Mouse (Mus musculus) gastrocnemius, postnatal 4 days (tissue): ENCODE results near the gene Ptprr. TPM values are rescaled to one million over a fixed set of nuclear protein-coding genes. Genes with fewer than 3 reads are reported as not detected.

ENCODE experiments used
- DNase-seq, 2 experiments: peaks; one replicate each; pipeline ENCODE4 v3.0.0; 2021 to 2022; ENCODE audit warnings: low spot score in 2 of 2, mixed read lengths in 2 of 2
- total RNA-seq, 2 experiments: library from RNA; stranded (reverse); gene quantifications; 2 replicates each; pipeline ENCODE4 v1.2.3; 2021

Ptprr gene
- total RNA-seq, 2 experiments from 2014 or later, result 0.18 to 0.56 TPM

GRCm38 (mm10) chr10:116115881-116116677 is 98.1 kb downstream of the Ptprr start:
- no peak for DNase-seq

DNA sequence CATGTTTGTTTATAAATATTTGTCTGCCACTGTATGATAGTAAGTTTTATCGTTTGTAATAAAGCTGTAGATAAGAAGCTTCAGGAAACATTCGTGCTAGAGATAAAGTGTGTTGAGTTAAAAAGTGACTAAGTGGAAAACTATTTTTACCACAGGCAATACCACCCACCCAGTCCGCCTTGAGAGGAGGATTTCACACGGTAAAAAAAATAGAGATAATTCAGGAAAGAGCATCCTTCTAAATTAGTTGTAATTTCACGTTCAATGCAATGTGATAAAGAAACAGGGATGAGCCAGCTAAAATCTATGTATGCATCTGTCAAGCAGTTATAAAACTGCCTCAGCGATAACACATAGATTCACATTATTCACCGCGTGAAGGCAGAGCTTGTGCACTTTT is 99.0 kb downstream of the Ptprr start:
- no peak for DNase-seq

DNA sequence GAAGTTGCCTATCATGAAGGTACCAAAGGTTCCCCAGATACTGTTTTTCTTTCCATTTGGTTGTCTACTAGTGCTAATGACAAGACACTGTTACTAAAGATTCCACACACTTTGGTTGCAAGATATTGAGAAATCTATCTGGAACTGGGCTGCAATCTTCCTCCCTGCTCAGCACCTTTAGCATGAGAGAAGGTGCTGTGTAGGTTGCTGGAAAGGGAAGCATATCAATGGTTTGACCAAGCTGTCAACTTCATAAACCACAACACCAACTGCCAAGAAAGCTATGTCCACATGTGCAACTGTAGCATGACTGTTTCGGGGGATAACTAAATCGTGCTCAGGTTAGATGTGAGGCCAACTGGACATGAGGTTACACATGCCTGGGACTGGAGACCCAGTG is 103.5 kb downstream of the Ptprr start:
- DNase-seq, result no peak

GRCm38 (mm10) chr10:116123808-116124207 is 105.8 kb downstream of the Ptprr start:
- no peak for DNase-seq

DNA sequence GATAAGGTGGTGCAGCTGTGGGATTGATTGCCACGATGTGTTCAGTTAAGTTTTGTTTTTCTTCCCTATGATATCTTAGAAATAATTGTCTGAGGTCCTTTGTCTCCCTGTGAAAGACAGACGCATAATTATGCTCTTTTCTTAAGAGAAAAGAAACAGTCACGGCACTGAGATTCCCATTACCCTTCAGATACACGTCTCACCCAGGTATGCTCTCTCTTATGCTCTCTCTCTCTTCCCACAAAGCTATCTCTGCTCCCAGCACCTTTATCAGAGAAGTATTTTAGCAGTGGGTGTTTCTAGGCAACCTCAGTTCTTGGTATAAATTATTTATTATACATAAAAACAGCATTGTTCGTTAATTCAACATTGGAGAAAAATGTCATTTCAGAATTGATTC is 107.4 kb downstream of the Ptprr start:
- DNase-seq, result no peak

DNA sequence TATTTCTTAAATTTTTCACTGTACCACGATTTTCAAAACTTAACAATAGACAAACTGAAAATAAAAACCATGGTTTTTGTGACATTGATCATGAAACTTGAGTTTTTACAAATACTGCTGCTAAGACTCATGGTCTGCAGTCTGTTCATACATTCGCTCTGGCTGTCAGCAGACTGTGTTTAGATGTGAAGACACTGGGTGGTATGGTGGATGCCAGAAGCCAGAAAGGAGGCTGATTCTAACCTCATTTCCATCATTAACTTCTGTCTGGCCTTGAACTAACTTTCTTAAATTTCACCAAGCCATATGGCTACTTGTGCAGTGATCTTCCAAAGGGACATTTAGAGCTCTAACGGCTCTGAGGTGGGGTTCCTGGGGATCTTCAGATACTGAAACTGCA is 112.4 kb downstream of the Ptprr start:
- DNase-seq, result no peak

- DNase-seq, result no peak
Observed at GRCm38 (mm10) chr10:116131223-116131622, 113.2 kb downstream of the Ptprr start.

- DNase-seq, result no peak
Observed at GRCm38 (mm10) chr10:116132233-116132632, 114.2 kb downstream of the Ptprr start.

GRCm38 (mm10) chr10:116135187-116135586 is 117.2 kb downstream of the Ptprr start:
- no peak for DNase-seq

- no peak for DNase-seq
Observed at GRCm38 (mm10) chr10:116140226-116140625, 122.2 kb downstream of the Ptprr start.

GRCm38 (mm10) chr10:116143684-116144083 is 125.7 kb downstream of the Ptprr start:
- no peak for DNase-seq

- no peak for DNase-seq
Observed at GRCm38 (mm10) chr10:116146091-116146490, 128.1 kb downstream of the Ptprr start.

DNA sequence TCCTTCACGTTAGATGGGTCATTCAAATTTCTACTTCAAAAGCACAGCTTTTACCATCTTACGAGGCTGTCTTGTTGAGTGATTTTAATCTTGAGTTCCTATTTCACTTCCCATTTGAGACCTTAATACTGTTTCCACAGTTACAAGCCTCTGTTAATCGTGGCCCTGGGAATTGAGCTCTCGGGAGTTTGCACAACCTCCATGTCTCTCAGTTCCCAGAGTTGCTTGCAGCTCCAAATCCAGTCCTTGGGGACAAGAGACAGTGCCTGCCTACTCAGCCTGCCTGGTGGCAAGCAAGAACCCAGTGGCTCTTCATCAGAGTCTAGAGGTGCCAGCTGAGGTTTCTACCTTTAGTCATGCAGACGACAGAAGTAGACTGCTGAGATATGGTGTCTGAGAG is 136.7 kb downstream of the Ptprr start:
- no peak for DNase-seq

DNA sequence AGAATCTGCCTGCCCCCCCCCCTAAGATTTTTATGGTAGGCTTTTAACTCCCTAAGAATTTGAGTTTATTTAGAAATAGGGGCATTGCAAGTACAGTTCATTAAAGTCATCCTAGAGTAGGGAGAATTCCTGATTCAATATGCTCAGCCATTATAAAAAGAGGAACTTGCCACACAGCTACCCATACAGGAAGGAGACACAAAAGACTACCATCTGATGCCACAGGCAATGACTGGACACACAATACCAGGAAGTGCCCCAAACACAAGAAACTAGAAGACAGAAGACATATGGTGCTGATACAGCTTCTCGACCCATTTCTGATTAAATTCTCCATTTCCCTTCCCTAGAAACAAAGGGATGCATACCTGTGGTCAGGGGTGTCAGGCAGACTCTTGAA is 138.7 kb downstream of the Ptprr start:
- no peak for DNase-seq

DNA sequence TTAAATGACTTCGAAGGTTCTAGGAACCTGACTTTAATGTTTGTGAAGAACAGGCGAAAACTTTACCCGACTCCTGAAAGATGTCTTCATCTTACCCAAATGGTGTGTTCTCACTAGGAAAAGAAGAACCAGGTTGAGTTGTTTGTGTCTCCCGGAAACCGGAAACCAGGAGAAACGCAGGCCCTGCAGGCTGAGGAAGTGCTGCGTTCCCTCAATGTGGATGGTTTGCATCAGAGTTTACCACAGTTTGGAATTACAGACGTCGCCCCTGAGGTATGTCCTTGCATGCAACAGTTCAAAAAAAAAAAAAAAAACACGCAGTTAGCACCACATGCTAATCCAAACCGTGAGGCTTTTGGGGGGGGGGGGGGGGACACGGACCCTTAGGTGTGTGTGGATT is 144.3 kb downstream of the Ptprr start:
- DNase-seq, result no peak

- DNase-seq, result no peak
Observed at GRCm38 (mm10) chr10:116175324-116175883, 157.4 kb downstream of the Ptprr start.

- no peak for DNase-seq
Observed at GRCm38 (mm10) chr10:116177390-116178179, 159.6 kb downstream of the Ptprr start.

- no peak for DNase-seq
Observed at GRCm38 (mm10) chr10:116181235-116181634, 163.2 kb downstream of the Ptprr start.

DNA sequence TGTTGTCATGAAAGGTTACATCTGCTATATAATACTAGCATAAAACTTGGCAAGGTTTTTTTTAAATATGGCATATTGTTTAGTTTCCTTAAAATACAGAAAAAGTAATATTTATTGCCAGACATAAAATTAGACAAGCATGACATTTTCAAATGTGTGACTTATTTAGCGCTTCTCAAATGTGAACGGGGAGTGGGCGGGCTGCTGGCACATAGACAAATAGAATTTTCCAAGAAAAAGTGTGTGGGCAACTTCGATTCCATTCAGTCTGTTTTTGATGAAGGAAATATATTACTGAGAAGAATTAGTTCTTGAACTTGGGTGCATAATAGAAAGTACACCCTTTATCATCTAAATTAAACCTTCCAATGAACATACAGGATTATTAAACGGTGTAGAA is 164.2 kb downstream of the Ptprr start:
- no peak for DNase-seq

GRCm38 (mm10) chr10:116183258-116183657 is 165.2 kb downstream of the Ptprr start:
- DNase-seq, result no peak

DNA sequence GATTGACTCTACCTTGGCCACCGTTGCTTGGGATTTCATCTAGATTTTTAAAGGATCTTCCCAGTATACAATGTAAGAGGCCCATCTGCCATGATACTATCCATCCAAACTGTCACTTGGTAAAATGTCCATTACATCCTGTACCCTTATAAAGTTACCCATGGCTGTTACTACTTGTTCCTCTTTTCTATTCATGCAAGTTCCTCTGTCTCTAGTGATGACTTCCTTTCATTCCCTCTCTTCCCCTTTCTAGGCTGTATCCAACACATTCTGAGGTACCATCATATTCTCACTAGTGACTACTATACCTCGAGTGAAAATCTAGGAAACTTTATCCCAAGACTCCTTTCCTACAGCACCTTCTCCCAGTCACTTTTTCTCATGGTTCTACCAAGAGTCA is 173.7 kb downstream of the Ptprr start:
- no peak for DNase-seq

GRCm38 (mm10) chr10:116192293-116192692 is 174.3 kb downstream of the Ptprr start:
- no peak for DNase-seq
